Mouse (Mus musculus): ENCODE measurements around the gene Setd6.

DNA sequence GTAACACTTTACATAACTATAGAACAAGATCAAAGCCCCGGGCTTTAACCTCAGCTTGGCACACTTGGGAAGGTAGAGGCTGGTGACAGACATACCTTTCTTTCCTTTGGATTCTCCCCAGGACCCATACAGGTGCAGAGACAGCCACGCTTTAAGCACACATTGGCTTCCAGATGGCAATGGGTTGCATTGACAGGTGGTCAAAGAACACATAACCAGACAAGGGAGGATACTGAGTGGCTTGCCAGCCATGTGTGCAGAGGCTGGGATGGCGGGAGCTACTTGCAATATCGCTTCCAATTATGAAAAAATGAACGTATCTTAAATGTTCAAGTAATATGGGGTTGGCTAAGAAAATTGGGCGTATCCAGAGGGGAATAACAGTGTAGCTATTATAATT lies 43.8 kb upstream of the Setd6 start:
- TF ChIP-seq POLR2A (IDR thresholded peaks at IDR 0.05; ENCODE audit: borderline replicate concordance, insufficient read depth, low read length), result no peak
- TF ChIP-seq CTCF (IDR thresholded peaks at IDR 0.05; ENCODE audit: borderline replicate concordance, insufficient read depth, low read depth, low read length), result no peak

Measured in cerebellum, adult 2 months (tissue).